Mouse (Mus musculus): ENCODE results near the gene Gm45062. TPM values are rescaled to one million over a fixed set of nuclear protein-coding genes. Genes with fewer than 3 reads are reported as not detected.

Gene Gm45062
- total RNA-seq, 1 experiment = 1.5 TPM

DNA sequence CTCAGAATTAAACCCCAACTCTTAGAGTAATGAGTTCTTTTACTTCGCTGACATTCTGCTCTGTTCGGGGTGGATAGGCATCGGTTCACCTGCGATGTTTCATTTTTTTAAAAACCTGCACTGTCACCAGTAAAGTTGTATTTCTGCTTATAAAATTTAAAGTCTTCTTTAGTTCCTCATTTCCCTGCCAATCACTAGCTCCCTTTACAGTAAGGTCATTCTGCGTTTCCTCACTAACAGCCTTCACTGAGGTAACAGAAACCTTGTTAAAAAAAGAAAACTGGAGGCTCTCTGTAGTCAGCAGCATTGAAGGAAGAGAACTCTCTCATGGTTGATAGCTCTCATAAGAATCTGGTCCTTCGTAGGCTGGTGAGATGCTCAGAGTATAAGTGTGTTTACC is 80.2 kb downstream of the Gm45062 start:
- H3K27ac ChIP-seq (ENCODE audit: insufficient read depth, low read depth, low read length, poor library complexity, severe bottlenecking) = no peak overlapping the region
- no peak overlapping the region for H3K9ac ChIP-seq (ENCODE audit: insufficient read depth, low read depth, low read length, poor library complexity, severe bottlenecking)
- no peak for DNase-seq (ENCODE audit: low read depth, low spot score)
- H3K4me1 ChIP-seq (ENCODE audit: control insufficient read depth in 2 of 2, insufficient read depth in 2 of 2, low read length in 2 of 2, poor library complexity in 1 of 2) = no peaks in the 10 kb centered on the region
- H3K4me3 ChIP-seq (ENCODE audit: insufficient read depth in 1 of 2, low read depth in 1 of 2, low read length in 2 of 2, poor library complexity in 1 of 2, severe bottlenecking in 1 of 2) = no peak overlapping the region
- in situ Hi-C loops (cut with MboI; ENCODE audit: low sequenced_read_pairs in 2 of 2, unreplicated experiment in 2 of 2) = no loop called here
- no peaks in the 10 kb centered on the region for H3K9me3 ChIP-seq (ENCODE audit: control insufficient read depth, insufficient read depth, low read depth, low read length)
- no peak for TF ChIP-seq CHD2 (IDR thresholded peaks at IDR 0.05; ENCODE audit: low read depth, low read length)
- TF ChIP-seq MAFK (IDR thresholded peaks at IDR 0.05; ENCODE audit: insufficient read depth, low read depth, low read length) = no peak
- TF ChIP-seq ZC3H11A (IDR thresholded peaks at IDR 0.05; ENCODE audit: borderline replicate concordance, low read depth, low read length) = no peak
- TF ChIP-seq HCFC1 (IDR thresholded peaks at IDR 0.05; ENCODE audit: borderline replicate concordance, insufficient read depth, low read length) = no peak
- TF ChIP-seq ZNF384 (IDR thresholded peaks at IDR 0.05; ENCODE audit: low read depth, low read length) = no peak
- no peaks in the 10 kb centered on the region for H3K36me3 ChIP-seq (ENCODE audit: control insufficient read depth, insufficient read depth, low read length, poor library complexity, severe bottlenecking)

DNA sequence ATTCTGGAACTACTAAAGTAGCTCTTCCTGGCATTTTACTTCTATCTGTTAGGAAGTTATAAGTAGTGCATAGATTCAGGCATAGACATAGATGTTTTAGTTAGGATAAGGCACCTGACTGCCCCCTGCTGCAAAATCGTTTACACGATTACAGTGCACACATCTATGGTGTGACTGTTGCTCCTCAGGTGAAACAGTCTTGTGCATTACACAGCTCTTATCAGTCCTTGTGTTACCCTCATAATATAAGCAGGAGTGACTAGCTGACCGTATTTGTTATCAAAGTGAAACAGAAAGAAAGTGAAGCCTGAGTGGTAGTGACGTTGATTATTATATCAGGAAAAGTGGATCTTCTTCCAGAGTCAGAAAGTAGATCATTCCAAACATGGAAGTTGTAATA is 84.0 kb downstream of the Gm45062 start:
- no peak overlapping the region for H3K27ac ChIP-seq (ENCODE audit: insufficient read depth, low read depth, low read length, poor library complexity, severe bottlenecking)
- peaks cover 2% of the 10 kb centered on the region in 2 experiments; a peak in 1 of 4 replicates for H3K4me1 ChIP-seq (ENCODE audit: control insufficient read depth in 2 of 2, insufficient read depth in 2 of 2, low read length in 2 of 2, poor library complexity in 1 of 2)
- H3K4me3 ChIP-seq (ENCODE audit: insufficient read depth in 1 of 2, low read depth in 1 of 2, low read length in 2 of 2, poor library complexity in 1 of 2, severe bottlenecking in 1 of 2) = no peak overlapping the region
- H3K9ac ChIP-seq (ENCODE audit: insufficient read depth, low read depth, low read length, poor library complexity, severe bottlenecking) = no peak overlapping the region
- no peaks in the 10 kb centered on the region for H3K9me3 ChIP-seq (ENCODE audit: control insufficient read depth, insufficient read depth, low read depth, low read length)
- in situ Hi-C loops (cut with MboI; ENCODE audit: low sequenced_read_pairs in 2 of 2, unreplicated experiment in 2 of 2) = no loop called here
- DNase-seq (ENCODE audit: low read depth, low spot score) = no peak
- no peaks in the 10 kb centered on the region for H3K36me3 ChIP-seq (ENCODE audit: control insufficient read depth, insufficient read depth, low read length, poor library complexity, severe bottlenecking)
- TF ChIP-seq MAFK (IDR thresholded peaks at IDR 0.05; ENCODE audit: insufficient read depth, low read depth, low read length) = no peak
- TF ChIP-seq ZNF384 (IDR thresholded peaks at IDR 0.05; ENCODE audit: low read depth, low read length) = no peak
- no peak for TF ChIP-seq HCFC1 (IDR thresholded peaks at IDR 0.05; ENCODE audit: borderline replicate concordance, insufficient read depth, low read length)
- no peak for TF ChIP-seq ZC3H11A (IDR thresholded peaks at IDR 0.05; ENCODE audit: borderline replicate concordance, low read depth, low read length)
- TF ChIP-seq CHD2 (IDR thresholded peaks at IDR 0.05; ENCODE audit: low read depth, low read length) = no peak

DNA sequence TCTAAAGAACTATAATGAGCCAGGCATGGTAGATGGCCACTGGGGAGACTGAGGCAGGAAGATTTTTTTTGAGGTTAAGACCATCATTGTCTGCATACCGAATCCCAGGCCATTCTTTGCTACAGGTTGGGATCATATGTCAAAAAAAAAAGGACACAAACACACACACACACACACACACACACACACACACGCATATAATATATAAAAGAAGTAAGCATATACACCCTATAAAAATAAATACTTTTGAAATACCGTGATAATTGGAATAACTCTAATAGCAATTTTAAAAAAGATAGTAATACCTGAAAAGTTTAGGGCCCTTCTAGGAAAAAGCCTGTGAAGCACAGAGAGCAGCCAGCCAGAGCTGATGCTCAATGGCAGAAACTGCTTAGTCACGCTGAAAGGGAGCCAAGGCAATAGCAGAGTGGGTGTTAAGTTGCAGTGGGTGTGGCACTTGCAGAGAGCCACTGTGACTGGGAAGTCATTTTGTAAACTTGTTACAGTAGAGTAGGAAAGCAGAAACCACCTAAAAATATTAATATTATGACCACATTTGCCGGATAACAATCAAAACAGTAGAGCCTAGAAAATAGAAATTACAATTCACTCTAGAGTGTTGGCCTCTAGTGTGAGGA is 86.1 kb downstream of the Gm45062 start:
- no peaks in the 10 kb centered on the region for H3K9me3 ChIP-seq (ENCODE audit: control insufficient read depth, insufficient read depth, low read depth, low read length)
- H3K27ac ChIP-seq (ENCODE audit: insufficient read depth, low read depth, low read length, poor library complexity, severe bottlenecking) = no peak overlapping the region
- no peak overlapping the region for H3K4me3 ChIP-seq (ENCODE audit: insufficient read depth in 1 of 2, low read depth in 1 of 2, low read length in 2 of 2, poor library complexity in 1 of 2, severe bottlenecking in 1 of 2)
- no peaks in the 10 kb centered on the region for H3K36me3 ChIP-seq (ENCODE audit: control insufficient read depth, insufficient read depth, low read length, poor library complexity, severe bottlenecking)
- DNase-seq (ENCODE audit: low read depth, low spot score) = no peak
- in situ Hi-C loops (cut with MboI; ENCODE audit: low sequenced_read_pairs in 2 of 2, unreplicated experiment in 2 of 2) = no loop called here
- TF ChIP-seq ZC3H11A (IDR thresholded peaks at IDR 0.05; ENCODE audit: borderline replicate concordance, low read depth, low read length) = no peak
- no peak for TF ChIP-seq ZNF384 (IDR thresholded peaks at IDR 0.05; ENCODE audit: low read depth, low read length)
- peak; percentile 82 for TF ChIP-seq MAFK (IDR thresholded peaks at IDR 0.05; ENCODE audit: insufficient read depth, low read depth, low read length)
- TF ChIP-seq HCFC1 (IDR thresholded peaks at IDR 0.05; ENCODE audit: borderline replicate concordance, insufficient read depth, low read length) = no peak
- H3K9ac ChIP-seq (ENCODE audit: insufficient read depth, low read depth, low read length, poor library complexity, severe bottlenecking) = no peak overlapping the region
- peaks cover 2% of the 10 kb centered on the region in 2 experiments; a peak in 1 of 4 replicates for H3K4me1 ChIP-seq (ENCODE audit: control insufficient read depth in 2 of 2, insufficient read depth in 2 of 2, low read length in 2 of 2, poor library complexity in 1 of 2)

DNA sequence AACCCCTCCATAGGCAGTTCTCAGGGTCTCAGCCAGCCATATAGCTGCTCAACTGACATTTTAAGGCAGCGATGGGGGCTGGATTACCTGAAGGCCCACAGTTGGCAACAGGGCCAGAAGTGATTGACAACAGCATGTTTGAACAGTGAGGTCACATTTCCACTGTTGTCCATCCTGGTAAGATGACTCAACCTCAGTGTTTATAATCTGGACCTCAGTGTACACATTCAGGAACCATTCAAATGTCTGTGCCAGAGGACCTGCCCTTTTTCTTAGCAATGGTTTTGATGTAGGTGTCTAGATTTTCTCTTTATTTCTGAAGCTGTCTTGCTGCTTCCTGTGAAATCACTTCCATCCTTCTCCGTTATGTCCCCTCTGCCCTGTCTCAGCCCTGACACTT is 87.9 kb downstream of the Gm45062 start:
- no peak for DNase-seq (ENCODE audit: low read depth, low spot score)
- Histone ChIP-seq H3K9ac (ENCODE audit: insufficient read depth, low read depth, low read length, poor library complexity, severe bottlenecking) (no peak overlapping the region), H3K4me1 (ENCODE audit: control insufficient read depth in 2 of 2, insufficient read depth in 2 of 2, low read length in 2 of 2, poor library complexity in 1 of 2) (peaks cover 2% of the 10 kb centered on the region in 2 experiments; a peak in 1 of 4 replicates), H3K4me3 (ENCODE audit: insufficient read depth in 1 of 2, low read depth in 1 of 2, low read length in 2 of 2, poor library complexity in 1 of 2, severe bottlenecking in 1 of 2) (no peak overlapping the region), H3K36me3 (ENCODE audit: control insufficient read depth, insufficient read depth, low read length, poor library complexity, severe bottlenecking) (no peaks in the 10 kb centered on the region), H3K27ac (ENCODE audit: insufficient read depth, low read depth, low read length, poor library complexity, severe bottlenecking) (no peak overlapping the region), H3K9me3 (ENCODE audit: control insufficient read depth, insufficient read depth, low read depth, low read length) (no peaks in the 10 kb centered on the region)
- in situ Hi-C loops (cut with MboI; ENCODE audit: low sequenced_read_pairs in 2 of 2, unreplicated experiment in 2 of 2) = no loop called here
- TF ChIP-seq HCFC1 (IDR thresholded peaks at IDR 0.05; ENCODE audit: borderline replicate concordance, insufficient read depth, low read length) = no peak

DNA sequence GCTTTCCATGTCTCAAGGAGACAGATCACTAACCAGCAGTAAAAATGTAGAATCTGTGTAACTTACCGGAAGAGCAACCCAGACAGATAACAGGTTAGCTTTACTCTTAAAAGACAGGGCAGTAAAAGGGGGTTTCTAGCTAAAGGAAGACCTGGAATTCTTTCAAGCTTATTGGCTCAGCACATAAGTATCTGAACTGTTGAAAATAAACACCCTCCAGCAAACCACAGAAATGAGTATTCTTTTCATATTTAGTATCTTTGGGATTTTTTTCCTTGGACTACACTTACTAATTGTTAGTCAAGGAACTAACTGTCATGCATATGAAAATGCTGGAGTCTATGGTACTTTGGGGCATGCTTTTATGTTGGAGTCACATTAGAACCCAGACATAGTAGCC is 89.1 kb downstream of the Gm45062 start:
- Histone ChIP-seq H3K36me3 (ENCODE audit: control insufficient read depth, insufficient read depth, low read length, poor library complexity, severe bottlenecking) (no peaks in the 10 kb centered on the region), H3K27ac (ENCODE audit: insufficient read depth, low read depth, low read length, poor library complexity, severe bottlenecking) (no peak overlapping the region), H3K4me3 (ENCODE audit: insufficient read depth in 1 of 2, low read depth in 1 of 2, low read length in 2 of 2, poor library complexity in 1 of 2, severe bottlenecking in 1 of 2) (no peak overlapping the region), H3K9me3 (ENCODE audit: control insufficient read depth, insufficient read depth, low read depth, low read length) (no peaks in the 10 kb centered on the region), H3K9ac (ENCODE audit: insufficient read depth, low read depth, low read length, poor library complexity, severe bottlenecking) (no peak overlapping the region), H3K4me1 (ENCODE audit: control insufficient read depth in 2 of 2, insufficient read depth in 2 of 2, low read length in 2 of 2, poor library complexity in 1 of 2) (peaks cover 2 to 5% of the 10 kb centered on the region in 2 experiments; a peak in 2 of 4 replicates)
- TF ChIP-seq MAFK (IDR thresholded peaks at IDR 0.05; ENCODE audit: insufficient read depth, low read depth, low read length) (no peak), ZC3H11A (IDR thresholded peaks at IDR 0.05; ENCODE audit: borderline replicate concordance, low read depth, low read length) (no peak)
- no peak for DNase-seq (ENCODE audit: low read depth, low spot score)
- in situ Hi-C loops (cut with MboI; ENCODE audit: low sequenced_read_pairs in 2 of 2, unreplicated experiment in 2 of 2) = no loop called here
